Mouse (Mus musculus) forebrain, embryonic 12.5 days (tissue): ENCODE data around the gene 1700003E16Rik. TPM values are rescaled to one million over a fixed set of nuclear protein-coding genes. Genes with fewer than 3 reads are reported as not detected.

Source experiments
- ATAC-seq: fragments of 200-750 bp; cut with Nextera tagmentation; 2 replicates; pipeline ENCODE4 v1.8.0; 2017; ENCODE audit warnings: moderate TSS enrichment; ENCODE audit not compliant: low FRiP score
- H3K27ac ChIP-seq: fragments of 300-500 bp; sonication (generic); 2 replicates; pipeline ENCODE4 v1.5.1; 2016; ENCODE audit warnings: mild to moderate bottlenecking
- H3K27me3 ChIP-seq: fragments of 300-500 bp; sonication (generic); 2 replicates; pipeline ENCODE4 v1.6.1; 2016; ENCODE audit warnings: mild to moderate bottlenecking
- H3K36me3 ChIP-seq: fragments of 300-500 bp; sonication (generic); replicated peaks from 2 replicates; pipeline ENCODE4 v1.6.1; 2016; ENCODE audit warnings: mild to moderate bottlenecking
- H3K4me1 ChIP-seq: fragments of 300-500 bp; sonication (generic); 2 replicates; pipeline ENCODE4 v1.6.1; 2016
- H3K4me2 ChIP-seq: fragments of 300-500 bp; sonication (generic); 2 replicates; pipeline ENCODE4 v1.6.1; 2016; ENCODE audit warnings: mild to moderate bottlenecking, moderate library complexity
- H3K4me3 ChIP-seq: fragments of 300-500 bp; sonication (generic); replicated peaks from 2 replicates; pipeline ENCODE4 v1.5.1; 2016; ENCODE audit warnings: mild to moderate bottlenecking
- H3K9ac ChIP-seq: fragments of 300-500 bp; sonication (generic); 2 replicates; pipeline ENCODE4 v1.6.1; 2016; ENCODE audit warnings: mild to moderate bottlenecking
- H3K9me3 ChIP-seq: fragments of 300-500 bp; sonication (generic); 2 replicates; pipeline ENCODE4 v1.6.1; 2016
- WGBS: fragments of 180-500 bp; shearing (Covaris S2); methylation state at CpG from one replicate; pipeline ENCODE4 v1.1.7; 2016; 5-methylcytosine and 5-hydroxymethylcytosine counted together
- polyA plus RNA-seq: library from polyadenylated mRNA; unstranded; fragments of >200 nt; fragmentation: Nextera tagmentation; extraction: Ambion mirVana; gene quantifications from 2 replicates; pipeline ENCODE4 v1.2.1, GENCODE M21; 2016

1700003E16Rik gene
- polyA plus RNA-seq, 1 experiment from 2014 or later: 2.7 TPM

GRCm38 (mm10) chr6:83118825-83119733 lies 37.1 kb upstream of the 1700003E16Rik start:
- Histone ChIP-seq H3K9me3 (no peaks in the 10 kb centered on the region), H3K36me3 (peaks cover 39% of the 10 kb centered on the region), H3K9ac (0 out of 2 replicates have a peak overlapping the region, but pooled peaks have one; percentile 86), H3K27me3 (no peaks in the 10 kb centered on the region), H3K4me1 (peaks cover 64% of the 10 kb centered on the region), H3K4me3 (no peak overlapping the region; the same call in 1 of the 2 replicates), H3K4me2 (no peak overlapping the region), H3K27ac (0 out of 2 replicates have a peak overlapping the region, but pooled peaks have one; percentile 46)
- 90% methylated on average over 14 of the region's 14 CpGs for WGBS
- ATAC-seq: no peak

GRCm38 (mm10) chr6:83119734-83120051 lies 36.5 kb upstream of the 1700003E16Rik start:
- WGBS: 85% methylated on average over 7 of the region's 7 CpGs
- H3K27ac ChIP-seq: no peak overlapping the region
- peaks cover 65% of the 10 kb centered on the region for H3K4me1 ChIP-seq
- peaks cover 39% of the 10 kb centered on the region for H3K36me3 ChIP-seq
- peak overlapping the region; percentile 86; the same call in 1 of the 2 replicates for H3K9ac ChIP-seq
- no peaks in the 10 kb centered on the region for H3K9me3 ChIP-seq
- ATAC-seq: no peak
- H3K4me2 ChIP-seq: peak overlapping the region; percentile 94
- H3K27me3 ChIP-seq: no peaks in the 10 kb centered on the region
- peak overlapping the region; percentile 79 for H3K4me3 ChIP-seq

GRCm38 (mm10) chr6:83120930-83121862 lies 35.0 kb upstream of the 1700003E16Rik start, which contains the start of gene Wbp1:
Wbp1 (minus strand) TSS chr6:83121559.
- Histone ChIP-seq H3K27me3 (no peaks in the 10 kb centered on the region), H3K4me1 (peaks cover 60% of the 10 kb centered on the region), H3K4me2 (peak within 1 kb of the TSS; percentile 94), H3K9ac (peak within 1 kb of the TSS; percentile 88), H3K27ac (peak within 1 kb of the TSS; percentile 99), H3K9me3 (no peaks in the 10 kb centered on the region), H3K36me3 (peaks cover 39% of the 10 kb centered on the region), H3K4me3 (peak within 1 kb of the TSS; percentile 79)
- under 1% methylated on average over 35 of the region's 38 CpGs for WGBS
- peak; percentile 94 for ATAC-seq

- peak overlapping the region; percentile 88 for H3K9ac ChIP-seq
- peaks cover 38% of the 10 kb centered on the region for H3K36me3 ChIP-seq
- H3K4me1 ChIP-seq: peaks cover 52% of the 10 kb centered on the region
- H3K27ac ChIP-seq: peak overlapping the region; percentile 99
- H3K4me3 ChIP-seq: peak overlapping the region; percentile 79
- H3K9me3 ChIP-seq: no peaks in the 10 kb centered on the region
- 2% methylated on average over 38 of the region's 52 CpGs for WGBS
- ATAC-seq: no peak; the same call in 1 of the 2 replicates
- peak overlapping the region; percentile 94 for H3K4me2 ChIP-seq
- H3K27me3 ChIP-seq: no peaks in the 10 kb centered on the region
Observed at GRCm38 (mm10) chr6:83121863-83122710, 34.1 kb upstream of the 1700003E16Rik start.

GRCm38 (mm10) chr6:83122961-83123360 lies 33.2 kb upstream of the 1700003E16Rik start:
- peak overlapping the region; percentile 79 for H3K4me3 ChIP-seq
- no peak for ATAC-seq
- no peaks in the 10 kb centered on the region for H3K9me3 ChIP-seq
- peak overlapping the region; percentile 94 for H3K4me2 ChIP-seq
- H3K27me3 ChIP-seq: no peaks in the 10 kb centered on the region
- H3K4me1 ChIP-seq: peaks cover 46% of the 10 kb centered on the region
- H3K36me3 ChIP-seq: peaks cover 29% of the 10 kb centered on the region
- 84% methylated on average over 5 of the region's 5 CpGs for WGBS
- H3K9ac ChIP-seq: peak overlapping the region; percentile 88
- peak overlapping the region; percentile 99 for H3K27ac ChIP-seq

GRCm38 (mm10) chr6:83124851-83125312 lies 31.3 kb upstream of the 1700003E16Rik start:
- peaks cover 10% of the 10 kb centered on the region; the same call in 1 of the 2 replicates for H3K36me3 ChIP-seq
- peaks cover 36% of the 10 kb centered on the region for H3K4me1 ChIP-seq
- H3K27ac ChIP-seq: peak overlapping the region; percentile 71
- H3K9me3 ChIP-seq: no peaks in the 10 kb centered on the region
- peak overlapping the region; percentile 90 for H3K4me2 ChIP-seq
- peak; percentile 1; the same call in 1 of the 2 replicates for ATAC-seq
- no peaks in the 10 kb centered on the region for H3K27me3 ChIP-seq
- H3K4me3 ChIP-seq: peak overlapping the region; percentile 66
- WGBS: 1% methylated on average over 30 of the region's 30 CpGs
- peak overlapping the region; percentile 74 for H3K9ac ChIP-seq

GRCm38 (mm10) chr6:83125331-83125730 lies 30.9 kb upstream of the 1700003E16Rik start, which contains the start of gene Ino80b:
Ino80b (minus strand) TSS chr6:83125431.
- H3K9ac ChIP-seq: peak within 1 kb of the TSS; percentile 74
- peak within 1 kb of the TSS; percentile 71 for H3K27ac ChIP-seq
- peak within 1 kb of the TSS; percentile 90 for H3K4me2 ChIP-seq
- WGBS: 20% methylated on average over 5 of the region's 5 CpGs
- H3K27me3 ChIP-seq: no peaks in the 10 kb centered on the region
- peaks cover 10% of the 10 kb centered on the region; the same call in 1 of the 2 replicates for H3K36me3 ChIP-seq
- H3K4me1 ChIP-seq: peaks cover 32% of the 10 kb centered on the region
- H3K4me3 ChIP-seq: peak within 1 kb of the TSS; percentile 66
- H3K9me3 ChIP-seq: no peaks in the 10 kb centered on the region
- no peak for ATAC-seq

GRCm38 (mm10) chr6:83127419-83127818 lies 28.8 kb upstream of the 1700003E16Rik start:
- peaks cover 10% of the 10 kb centered on the region; the same call in 1 of the 2 replicates for H3K36me3 ChIP-seq
- no peak overlapping the region for H3K9ac ChIP-seq
- no peak for ATAC-seq
- WGBS: 98% methylated on average over 5 of the region's 5 CpGs
- H3K9me3 ChIP-seq: no peaks in the 10 kb centered on the region
- no peaks in the 10 kb centered on the region for H3K27me3 ChIP-seq
- H3K4me2 ChIP-seq: no peak overlapping the region
- H3K4me1 ChIP-seq: peaks cover 24% of the 10 kb centered on the region
- H3K27ac ChIP-seq: no peak overlapping the region
- no peak overlapping the region for H3K4me3 ChIP-seq

GRCm38 (mm10) chr6:83131469-83132034 lies 24.7 kb upstream of the 1700003E16Rik start:
- no peaks in the 10 kb centered on the region for H3K36me3 ChIP-seq
- 84% methylated on average over 6 of the region's 6 CpGs for WGBS
- peaks cover 11% of the 10 kb centered on the region for H3K4me1 ChIP-seq
- no peaks in the 10 kb centered on the region for H3K9me3 ChIP-seq
- H3K9ac ChIP-seq: no peak overlapping the region
- no peak overlapping the region for H3K4me2 ChIP-seq
- no peak overlapping the region for H3K27ac ChIP-seq
- H3K27me3 ChIP-seq: peaks cover 22% of the 10 kb centered on the region
- no peak overlapping the region for H3K4me3 ChIP-seq
- ATAC-seq: no peak

- no peak overlapping the region for H3K27ac ChIP-seq
- H3K9ac ChIP-seq: no peak overlapping the region
- 84% methylated on average over 9 of the region's 9 CpGs for WGBS
- no peak overlapping the region for H3K4me3 ChIP-seq
- H3K36me3 ChIP-seq: no peaks in the 10 kb centered on the region
- peaks cover 26% of the 10 kb centered on the region for H3K27me3 ChIP-seq
- ATAC-seq: no peak
- H3K9me3 ChIP-seq: no peaks in the 10 kb centered on the region
- peaks cover 19% of the 10 kb centered on the region for H3K4me1 ChIP-seq
- H3K4me2 ChIP-seq: no peak overlapping the region
Observed at GRCm38 (mm10) chr6:83132176-83132919, 23.9 kb upstream of the 1700003E16Rik start.
